Mouse (Mus musculus): ENCODE measurements at regions not wholly inside any gene's neighbourhood (a gene's known extent, or its start where the extent isn't known, plus 50 kb on each side); places are given as distances from the start of the nearest gene placed in this dataset.

DNA sequence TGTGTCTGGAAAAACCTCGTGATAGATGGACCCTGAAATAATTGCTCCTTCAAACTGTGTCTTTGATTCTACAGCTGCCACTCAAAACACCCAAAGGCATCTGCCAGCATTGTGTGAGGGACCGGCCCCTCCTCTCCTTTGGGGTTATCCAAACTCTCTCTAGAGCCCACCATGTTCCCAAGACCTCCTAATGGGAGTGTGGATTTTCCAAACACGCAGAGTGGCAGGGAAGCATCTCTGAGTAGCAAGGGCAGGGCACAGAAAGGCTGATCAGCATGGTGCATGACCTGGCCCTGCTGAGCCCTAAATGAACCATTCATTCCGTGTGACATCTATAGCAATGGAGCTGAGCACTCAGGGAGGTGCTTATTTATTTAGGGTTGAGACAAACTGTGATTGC is 186.1 kb upstream of the Ctnna2 start:
- peak; percentile 22 for DNase-seq (ENCODE audit: inconsistent ontology term)

Measured in Muller cell, postnatal 12 days (primary cell).